Mouse (Mus musculus) MEL (cell line): ENCODE measurements at regions not wholly inside any gene's neighbourhood (a gene's known extent, or its start where the extent isn't known, plus 50 kb on each side); places are given as distances from the start of the nearest gene placed in this dataset.

Experiments
- E2F4 ChIP-seq: IDR thresholded peaks from 2 replicates; pipeline ENCODE4 v1.6.1; 2011; ENCODE audit warnings: low read depth, low read length, improper control_type of control experiment, borderline replicate concordance
- EP300 ChIP-seq, 2 experiments: IDR thresholded peaks; 2 replicates each; pipeline ENCODE4 v1.6.1; 2011; ENCODE audit warnings: improper control_type of control experiment in 2 of 2, low read length in 2 of 2, low read depth in 1 of 2, mild to moderate bottlenecking in 1 of 2
- MAZ ChIP-seq: IDR thresholded peaks from 2 replicates; pipeline ENCODE4 v1.6.1; 2012; ENCODE audit warnings: low read depth, mild to moderate bottlenecking, inconsistent platforms, low read length, improper control_type of control experiment
- POLR2A ChIP-seq, 2 experiments: IDR thresholded peaks; 2 replicates each; pipeline ENCODE4 v1.6.1; 2011 to 2012; ENCODE audit warnings: low read length in 2 of 2, mild to moderate bottlenecking in 2 of 2, control low read depth in 1 of 2, improper control_type of control experiment in 1 of 2, low read depth in 1 of 2, moderate library complexity in 1 of 2; ENCODE audit not compliant: control insufficient read depth in 1 of 2, insufficient read depth in 1 of 2, poor library complexity in 1 of 2
- POLR2AphosphoS2 ChIP-seq: IDR thresholded peaks from 2 replicates; pipeline ENCODE4 v1.6.1; 2011; ENCODE audit warnings: low read length, improper control_type of control experiment
- TAL1 ChIP-seq: IDR thresholded peaks from 2 replicates; pipeline ENCODE4 v1.6.1; 2012; ENCODE audit warnings: mild to moderate bottlenecking, inconsistent platforms, low read length, moderate library complexity, mixed read lengths
- USF1 ChIP-seq: IDR thresholded peaks from 2 replicates; pipeline ENCODE4 v1.6.1; 2014; ENCODE audit warnings: low read depth, mild to moderate bottlenecking, inconsistent platforms, low read length, improper control_type of control experiment, moderate library complexity
- ZMIZ1 ChIP-seq: IDR thresholded peaks from 2 replicates; pipeline ENCODE4 v1.6.1; 2012; ENCODE audit warnings: low read depth, mild to moderate bottlenecking, inconsistent platforms, low read length, improper control_type of control experiment, moderate library complexity

GRCm38 (mm10) chr12:9271484-9271883 lies 241.7 kb downstream of the Ttc32 start:
- TF ChIP-seq POLR2AphosphoS2 (no peak), E2F4 (no peak), EP300 (IDR thresholded peaks at IDR 0.05; ENCODE audit: low read depth in 1 of 2, low read length in 2 of 2) (no peak), POLR2A (IDR thresholded peaks at IDR 0.05; ENCODE audit: control insufficient read depth in 1 of 2, insufficient read depth in 1 of 2, low read depth in 1 of 2, low read length in 2 of 2, poor library complexity in 1 of 2) (no peak), ZMIZ1 (no peak), TAL1 (no peak), USF1 (no peak), MAZ (no peak)
